Mouse (Mus musculus) ES-Bruce4 (cell line): ENCODE data around the gene Lrrc3c.
"Not testable (repeated sequence)": the region's sequence is repeated elsewhere in the genome, so short reads cannot be mapped to it uniquely, and the experiment has no call there.

ENCODE experiments used
- CTCF ChIP-seq: IDR thresholded peaks from one replicate; pipeline ENCODE4 v1.8.1; 2011; ENCODE audit warnings: low read depth, low read length
- EP300 ChIP-seq: IDR thresholded peaks from 2 replicates; pipeline ENCODE4 v1.6.1; 2011; ENCODE audit warnings: low read depth, low read length; ENCODE audit not compliant: insufficient read depth
- POLR2A ChIP-seq: IDR thresholded peaks from one replicate; pipeline ENCODE4 v1.8.1; 2011; ENCODE audit warnings: low read length; ENCODE audit not compliant: insufficient read depth

DNA sequence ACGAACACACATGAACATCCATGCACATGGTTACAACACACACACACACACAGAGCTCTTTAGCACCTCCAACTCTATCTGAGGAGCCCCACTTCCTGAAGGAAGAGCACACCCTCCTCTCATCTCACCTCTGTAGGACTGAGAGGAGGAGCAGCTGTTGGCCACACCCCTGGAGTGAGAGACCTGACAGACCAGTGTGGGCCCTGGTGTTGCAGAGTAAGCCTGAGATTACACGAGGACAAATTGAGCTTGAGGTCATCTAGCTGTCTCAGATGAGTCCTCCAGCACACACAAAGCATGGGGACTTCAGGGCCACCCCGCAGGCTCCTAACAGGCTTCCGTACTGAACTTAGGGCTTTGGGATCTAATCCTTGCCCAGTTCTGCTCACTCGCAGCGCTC, 6.8 kb downstream of the Lrrc3c start:
- TF ChIP-seq POLR2A, CTCF, EP300: not testable (repeated sequence)
